Mouse (Mus musculus): ENCODE measurements around the gene Gm10663. TPM values are rescaled to one million over a fixed set of nuclear protein-coding genes. Genes with fewer than 3 reads are reported as not detected.

The Gm10663 gene
- polyA plus RNA-seq, 1 experiment from 2014 or later: not detected

DNA sequence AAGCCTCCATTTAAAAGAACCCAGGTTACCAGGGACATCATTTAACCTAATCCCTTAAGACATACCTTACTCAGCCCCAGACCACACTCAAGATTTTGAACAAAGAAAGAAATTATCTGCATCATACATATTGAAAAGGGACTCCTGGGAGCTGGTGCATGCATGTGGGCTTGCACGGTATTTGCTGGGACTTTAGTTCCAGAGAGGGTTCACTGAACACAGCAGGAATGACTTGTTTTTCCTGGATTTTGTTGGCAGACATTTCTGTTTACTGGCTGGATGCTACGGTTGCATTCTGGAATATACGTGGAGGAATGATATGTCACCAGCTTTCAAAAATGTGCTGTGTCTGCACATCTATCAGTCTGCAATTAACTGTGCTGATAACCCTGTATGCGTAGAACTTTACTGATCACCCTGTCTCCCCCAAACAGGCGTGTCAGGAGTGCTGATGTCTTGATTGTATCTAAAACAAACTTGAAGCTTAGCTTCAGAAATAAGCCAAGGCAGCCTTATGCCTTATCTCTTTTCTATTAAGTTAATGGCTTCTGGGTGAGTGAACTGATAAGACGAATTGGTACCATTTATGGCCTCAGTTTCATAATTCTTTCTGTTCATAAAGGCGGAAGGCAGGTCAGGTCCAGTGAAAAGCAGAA is 23.1 kb downstream of the Gm10663 start:
- no peak for DNase-seq (ENCODE audit: low spot score)
- H3K9me3 ChIP-seq (replicated peaks): no peaks in the 10 kb centered on the region
- H3K27me3 ChIP-seq (ENCODE audit: low read depth, poor library complexity, severe bottlenecking): no peaks in the 10 kb centered on the region
- H3K36me3 ChIP-seq: no peaks in the 10 kb centered on the region
- WGBS: 84% methylated on average over 7 of the region's 7 CpGs
- no peak overlapping the region for H3K4me3 ChIP-seq
- no peak overlapping the region for H3K27ac ChIP-seq (replicated peaks)
- no peaks in the 10 kb centered on the region for H3K4me1 ChIP-seq

DNA sequence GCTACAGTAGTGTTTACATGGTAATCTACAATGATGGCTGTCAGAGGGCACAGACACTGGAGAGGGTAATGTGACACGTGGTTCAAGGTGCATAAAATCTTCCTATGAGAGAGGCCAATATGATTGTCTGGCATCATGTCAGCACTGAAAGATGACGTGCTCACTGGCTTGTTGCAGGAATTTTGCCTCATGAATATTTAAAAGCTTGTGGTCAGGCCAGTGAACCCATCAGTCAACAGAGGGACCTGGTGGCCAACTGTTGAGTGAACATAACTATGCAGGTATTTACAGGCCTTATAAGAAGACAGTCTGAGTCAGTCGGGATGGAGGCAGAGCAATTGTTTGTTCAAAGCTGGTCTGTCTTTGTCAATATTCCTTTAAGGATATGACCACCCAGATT is 24.9 kb downstream of the Gm10663 start:
- H3K36me3 ChIP-seq: no peaks in the 10 kb centered on the region
- 72% methylated on average over 3 of the region's 3 CpGs for WGBS

DNA sequence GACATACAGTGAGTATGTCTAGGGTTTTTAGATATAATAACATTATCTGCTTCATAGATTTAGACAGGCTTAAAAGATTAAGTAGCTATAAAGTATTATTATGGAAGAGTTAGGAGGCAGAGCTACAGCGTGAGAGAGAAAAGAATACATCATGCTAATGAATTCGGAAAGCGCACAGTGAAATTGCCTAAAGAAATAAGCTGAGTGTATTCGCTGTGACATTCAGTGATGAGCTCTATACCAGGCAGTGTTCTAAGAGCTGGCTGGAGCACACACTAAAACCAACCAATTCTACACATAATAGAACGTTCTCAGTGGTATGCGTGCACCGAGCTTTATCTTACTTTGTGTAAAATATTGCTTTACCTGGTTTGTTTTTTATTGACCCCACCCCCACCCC is 28.8 kb downstream of the Gm10663 start:
- H3K27ac ChIP-seq (replicated peaks): no peak overlapping the region
- DNase-seq (ENCODE audit: low spot score): no peak
- no peaks in the 10 kb centered on the region for H3K9me3 ChIP-seq (replicated peaks)
- H3K4me1 ChIP-seq: no peaks in the 10 kb centered on the region
- H3K4me3 ChIP-seq: no peak overlapping the region
- no peaks in the 10 kb centered on the region for H3K27me3 ChIP-seq (ENCODE audit: low read depth, poor library complexity, severe bottlenecking)
- H3K36me3 ChIP-seq: no peaks in the 10 kb centered on the region
- 88% methylated on average over 7 of the region's 7 CpGs for WGBS

More for the DNA sequence above, 24.9 kb downstream of the Gm10663 start:
- no peaks in the 10 kb centered on the region for H3K4me1 ChIP-seq
- H3K27me3 ChIP-seq (ENCODE audit: low read depth, poor library complexity, severe bottlenecking): no peaks in the 10 kb centered on the region
- no peak overlapping the region for H3K27ac ChIP-seq (replicated peaks)
- no peak overlapping the region for H3K4me3 ChIP-seq
- no peak for DNase-seq (ENCODE audit: low spot score)
- no peaks in the 10 kb centered on the region for H3K9me3 ChIP-seq (replicated peaks)

DNA sequence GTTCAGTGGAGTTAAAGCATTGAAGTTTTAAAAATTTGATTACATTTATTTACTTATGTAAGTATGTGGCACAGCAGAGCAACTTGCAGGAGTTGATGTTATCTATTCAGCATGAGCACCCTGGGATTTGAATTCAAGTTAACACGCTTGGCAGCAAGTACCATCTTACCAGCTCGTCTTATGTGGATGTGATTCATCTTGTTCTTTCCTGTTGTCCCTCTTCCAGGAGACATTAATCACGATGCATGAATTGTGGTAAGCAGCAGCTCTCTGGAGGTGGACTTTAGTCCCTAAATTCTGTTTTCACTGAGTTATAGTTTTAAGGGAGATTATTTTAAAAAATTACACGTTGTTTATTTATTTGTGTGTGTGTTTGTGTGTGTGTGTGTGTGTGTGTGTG is 29.2 kb downstream of the Gm10663 start:
- 76% methylated on average over 4 of the region's 4 CpGs for WGBS
- no peaks in the 10 kb centered on the region for H3K4me1 ChIP-seq
- H3K4me3 ChIP-seq: no peak overlapping the region

DNA sequence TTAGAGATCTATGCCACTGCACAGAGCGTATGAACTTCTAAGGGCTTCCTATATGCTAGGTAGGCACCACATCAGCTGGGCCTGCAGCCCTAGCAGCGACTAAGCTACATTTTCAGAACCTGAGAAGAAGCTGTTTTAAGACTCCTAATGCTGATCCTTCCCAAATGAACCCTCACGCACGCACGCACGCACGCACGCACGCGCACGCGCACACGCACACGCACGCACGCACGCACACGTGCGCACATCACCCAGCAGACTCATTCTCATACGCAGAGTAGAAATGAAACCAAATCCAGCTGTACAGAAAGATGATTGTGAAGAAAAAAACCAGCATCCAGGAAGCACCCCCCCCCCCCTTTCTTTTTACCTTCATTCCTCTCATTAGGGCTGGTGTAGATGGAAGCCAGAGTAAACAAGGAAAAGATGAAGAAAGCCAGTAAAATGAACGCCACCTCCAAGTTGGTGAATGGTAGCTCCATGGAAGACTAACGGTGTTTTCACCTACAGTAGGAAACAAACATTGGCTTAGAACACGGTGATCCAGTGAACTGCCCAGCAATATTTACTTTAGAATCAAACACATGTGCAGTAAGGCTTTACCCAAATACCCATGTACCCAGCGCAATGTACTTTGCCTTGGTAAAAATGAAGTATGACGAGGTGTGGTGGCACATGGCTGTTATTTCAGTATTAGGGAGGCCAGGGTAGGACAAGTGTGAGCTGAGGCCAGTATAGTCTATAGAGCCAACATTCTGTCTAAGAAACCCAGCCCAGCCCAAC is 33.3 kb downstream of the Gm10663 start:
- no peak overlapping the region for H3K27ac ChIP-seq (replicated peaks)
- no peaks in the 10 kb centered on the region for H3K36me3 ChIP-seq
- no peaks in the 10 kb centered on the region for H3K4me1 ChIP-seq
- no peaks in the 10 kb centered on the region for H3K27me3 ChIP-seq (ENCODE audit: low read depth, poor library complexity, severe bottlenecking)
- DNase-seq (ENCODE audit: low spot score): no peak
- no peak overlapping the region for H3K4me3 ChIP-seq
- WGBS: 94% methylated on average over 25 of the region's 25 CpGs
- H3K9me3 ChIP-seq (replicated peaks): no peaks in the 10 kb centered on the region

More for the DNA sequence above, 29.2 kb downstream of the Gm10663 start:
- DNase-seq (ENCODE audit: low spot score): no peak
- Histone ChIP-seq H3K27me3 (ENCODE audit: low read depth, poor library complexity, severe bottlenecking) (no peaks in the 10 kb centered on the region), H3K27ac (replicated peaks) (no peak overlapping the region), H3K9me3 (replicated peaks) (no peaks in the 10 kb centered on the region), H3K36me3 (no peaks in the 10 kb centered on the region)

DNA sequence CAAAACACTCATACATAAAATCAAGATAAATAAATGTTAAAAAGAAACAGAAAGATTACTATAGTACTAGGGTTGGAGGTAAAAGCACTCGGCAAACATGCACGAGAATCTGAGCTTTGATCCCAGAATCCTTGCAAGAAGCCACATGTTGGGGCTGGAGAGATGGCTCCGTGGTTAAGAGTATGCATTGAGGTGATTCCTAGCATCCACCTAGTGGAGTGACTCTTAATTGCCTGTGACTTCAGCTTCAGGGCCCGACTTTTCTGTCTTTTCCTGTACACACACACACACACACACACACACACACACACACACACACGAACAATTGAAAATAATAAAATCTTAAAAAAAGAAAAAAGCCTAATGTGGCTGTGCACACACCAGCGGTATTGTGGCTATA is 34.1 kb downstream of the Gm10663 start:
- no peaks in the 10 kb centered on the region for H3K27me3 ChIP-seq (ENCODE audit: low read depth, poor library complexity, severe bottlenecking)
- WGBS: 83% methylated on average over 6 of the region's 6 CpGs
- no peak overlapping the region for H3K27ac ChIP-seq (replicated peaks)
- H3K4me1 ChIP-seq: no peaks in the 10 kb centered on the region
- H3K36me3 ChIP-seq: no peaks in the 10 kb centered on the region
- DNase-seq (ENCODE audit: low spot score): no peak
- no peak overlapping the region for H3K4me3 ChIP-seq
- H3K9me3 ChIP-seq (replicated peaks): no peaks in the 10 kb centered on the region

DNA sequence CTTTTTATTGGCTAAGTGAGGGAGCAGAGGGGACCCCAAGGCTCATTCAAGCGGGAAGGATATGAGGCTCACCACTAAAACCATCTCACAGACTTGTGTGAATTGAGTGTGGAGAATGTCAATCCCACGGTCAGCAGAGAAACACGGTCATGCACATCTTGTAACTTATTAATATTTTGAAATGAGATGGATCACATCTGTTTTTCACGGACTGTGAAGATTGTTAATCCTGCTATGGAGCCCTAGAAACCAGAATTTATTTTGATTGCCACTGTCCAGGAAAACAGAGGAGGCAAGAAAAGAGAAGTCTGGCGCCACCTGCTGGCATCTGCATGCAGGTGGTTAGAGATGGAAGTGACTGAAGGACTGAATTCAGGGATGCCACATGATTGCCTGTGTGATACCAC is 35.5 kb downstream of the Gm10663 start:
- no peaks in the 10 kb centered on the region for H3K9me3 ChIP-seq (replicated peaks)
- no peak overlapping the region for H3K4me3 ChIP-seq

DNA sequence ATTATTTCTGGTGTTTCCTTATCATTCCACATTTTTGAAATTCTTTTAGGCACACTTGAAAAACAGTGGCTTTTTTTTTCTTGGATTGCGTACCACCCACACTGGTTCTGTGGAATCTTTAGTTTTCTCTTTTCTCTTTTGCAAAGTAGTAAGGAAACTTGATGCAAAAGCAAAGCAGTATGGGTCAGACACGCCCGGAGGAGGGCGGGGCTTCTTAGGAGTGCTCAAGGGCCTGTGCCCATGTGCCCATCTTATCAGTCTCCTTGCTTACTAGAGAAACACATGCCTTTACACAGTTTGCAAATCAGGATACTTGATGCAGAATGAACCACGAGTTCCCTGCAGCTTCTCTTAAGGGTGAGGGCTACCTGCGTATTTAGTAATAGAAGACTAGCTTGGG is 37.3 kb downstream of the Gm10663 start:
- H3K4me1 ChIP-seq: no peaks in the 10 kb centered on the region
- no peaks in the 10 kb centered on the region for H3K9me3 ChIP-seq (replicated peaks)
- DNase-seq (ENCODE audit: low spot score): no peak
- H3K4me3 ChIP-seq: no peak overlapping the region
- 77% methylated on average over 6 of the region's 6 CpGs for WGBS
- no peaks in the 10 kb centered on the region for H3K36me3 ChIP-seq
- H3K27me3 ChIP-seq (ENCODE audit: low read depth, poor library complexity, severe bottlenecking): no peaks in the 10 kb centered on the region
- no peak overlapping the region for H3K27ac ChIP-seq (replicated peaks)

More for the DNA sequence above, 35.5 kb downstream of the Gm10663 start:
- Histone ChIP-seq H3K27me3 (ENCODE audit: low read depth, poor library complexity, severe bottlenecking) (no peaks in the 10 kb centered on the region), H3K36me3 (no peaks in the 10 kb centered on the region), H3K27ac (replicated peaks) (no peak overlapping the region), H3K4me1 (no peaks in the 10 kb centered on the region)
- DNase-seq (ENCODE audit: low spot score): peak; percentile 75
- WGBS: 50% methylated on average over 5 of the region's 5 CpGs

DNA sequence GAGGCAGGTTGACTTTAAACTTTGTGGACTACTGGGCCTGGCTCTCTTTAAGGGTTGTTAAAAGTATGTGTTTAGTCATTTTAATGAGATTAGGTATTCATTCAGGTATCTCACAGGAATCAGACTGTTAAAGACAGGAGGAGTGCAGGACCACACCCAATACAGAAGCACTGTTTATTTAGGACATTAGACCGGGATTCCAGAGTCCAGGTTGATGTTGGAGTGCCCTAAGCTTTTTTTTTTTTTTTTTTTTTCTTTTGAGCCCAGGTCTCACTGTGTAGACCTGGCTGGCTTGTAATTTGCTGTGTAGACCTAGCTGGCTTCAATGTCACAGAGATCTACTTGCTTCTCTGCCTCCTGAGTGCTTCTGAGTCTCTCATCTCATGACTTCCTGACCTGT is 51.2 kb downstream of the Gm10663 start:
- H3K36me3 ChIP-seq: no peaks in the 10 kb centered on the region
- no peak for DNase-seq (ENCODE audit: low spot score)
- H3K9me3 ChIP-seq (replicated peaks): no peaks in the 10 kb centered on the region
- no peaks in the 10 kb centered on the region for H3K27me3 ChIP-seq (ENCODE audit: low read depth, poor library complexity, severe bottlenecking)
- WGBS: 67% methylated on average over 1 of the region's 1 CpGs
- H3K4me1 ChIP-seq: no peaks in the 10 kb centered on the region
- no peak overlapping the region for H3K4me3 ChIP-seq
- H3K27ac ChIP-seq (replicated peaks): no peak overlapping the region

DNA sequence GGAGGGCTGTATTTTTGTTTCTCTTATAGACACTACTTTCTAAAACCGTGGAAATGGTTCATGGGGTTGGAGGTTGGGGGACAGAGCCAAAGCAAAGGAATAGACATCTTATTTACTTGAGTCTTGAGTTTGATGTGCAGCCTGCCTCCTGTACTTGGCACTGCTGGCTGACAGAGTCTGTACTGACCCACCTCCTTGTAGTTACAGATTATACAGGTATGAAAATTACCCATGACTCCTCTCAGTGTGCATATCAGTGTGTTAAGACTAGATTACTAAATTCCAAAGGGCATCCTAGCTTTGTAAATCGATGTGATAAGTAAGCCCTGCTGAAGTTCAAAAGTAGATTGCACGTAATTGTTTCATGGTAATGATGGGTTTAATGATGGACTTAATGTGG is 51.6 kb downstream of the Gm10663 start:
- Histone ChIP-seq H3K4me1 (no peaks in the 10 kb centered on the region), H3K9me3 (replicated peaks) (no peaks in the 10 kb centered on the region), H3K27me3 (ENCODE audit: low read depth, poor library complexity, severe bottlenecking) (no peaks in the 10 kb centered on the region), H3K4me3 (no peak overlapping the region), H3K27ac (replicated peaks) (no peak overlapping the region), H3K36me3 (no peaks in the 10 kb centered on the region)
- WGBS: 83% methylated on average over 3 of the region's 3 CpGs
- no peak for DNase-seq (ENCODE audit: low spot score)

Small RNA genes lying within 50 kb of the gene (microRNA-seq; reads per million reads assigned to microRNA genes)
- not detected for gene Gm24333

Other genes with a start within 250 kb of the Gm10663 start
- 9.3 and 11.3 TPM in 2 replicates for gene Klhl2, start 225.0 kb upstream of the Gm10663 start, polyA plus RNA-seq (2016; fragmentation: Nextera tagmentation; extraction: Ambion mirVana)
- 18.0 and 19.7 TPM in 2 replicates for gene Tmem192, start 127.8 kb upstream of the Gm10663 start, polyA plus RNA-seq (2016; fragmentation: Nextera tagmentation; extraction: Ambion mirVana)
- gene Trim75, start 87.2 kb upstream of the Gm10663 start, polyA plus RNA-seq (2016; fragmentation: Nextera tagmentation; extraction: Ambion mirVana): not detected in 2 replicates
- 0.07 TPM in 1 of 2 replicates, not detected in the other for gene Trim61, start 56.5 kb upstream of the Gm10663 start, polyA plus RNA-seq (2016; fragmentation: Nextera tagmentation; extraction: Ambion mirVana)
- gene Trim60, start 56.4 kb upstream of the Gm10663 start, polyA plus RNA-seq (2016; fragmentation: Nextera tagmentation; extraction: Ambion mirVana): not detected in 2 replicates
- 1.5 and 1.6 TPM in 2 replicates for gene Apela, start 37.7 kb upstream of the Gm10663 start, polyA plus RNA-seq (2016; fragmentation: Nextera tagmentation; extraction: Ambion mirVana)
- gene BC030870, start 54.5 kb downstream of the Gm10663 start, polyA plus RNA-seq (2016; fragmentation: Nextera tagmentation; extraction: Ambion mirVana): not detected in 2 replicates

All from midbrain, embryonic 10.5 days (tissue).